Mouse (Mus musculus): ENCODE data around the gene Rab40b.

GRCm38 (mm10) chr11:121331641-121332040 is 56.4 kb downstream of the Rab40b start:
- TF ChIP-seq CTCF (IDR thresholded peaks at IDR 0.05; ENCODE audit: control insufficient read depth, insufficient read depth, insufficient replicate concordance, low read depth, low read length) (no peak), POLR2A (IDR thresholded peaks at IDR 0.05; ENCODE audit: control insufficient read depth, low read depth, low read length) (no peak)
